Comparison of ENCODE assay signal across 25 mouse cellular contexts in the genomic region with DNA sequence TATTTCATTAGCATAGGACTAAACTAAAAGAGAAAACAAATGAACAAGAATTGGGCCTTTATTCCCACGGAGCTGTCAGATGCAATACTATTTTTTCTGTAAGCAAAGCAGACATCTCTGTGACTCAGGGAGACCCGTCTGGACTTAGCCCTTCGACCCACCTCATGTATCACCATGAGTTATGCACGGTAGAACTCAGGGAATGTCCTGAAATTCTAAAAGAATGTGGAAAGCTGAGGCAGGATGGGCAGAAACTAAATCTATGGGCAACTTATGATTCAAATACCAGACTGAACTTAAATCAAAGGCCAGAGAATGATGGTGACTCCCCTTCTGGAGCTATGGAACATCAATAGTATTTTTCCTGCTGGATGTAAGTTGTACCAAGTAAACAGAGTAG. TPM values are rescaled to one million over a fixed set of nuclear protein-coding genes. Genes with fewer than 3 reads are reported as not detected.
A peak's percentile ranks its signal among the peaks of the same experiment; 100 is the strongest.
DNase-seq lines count a peak whose midpoint lies in the region; TF ChIP-seq lines count a peak whose summit lies in the region.
"Had no signal": no experiment of that assay in that cellular context is flagged by ENCODE, and none has a peak within 500 bp of the region (broad histone marks: within the 10 kb centered on the region; RNA-seq: fewer than 3 reads in every experiment).

No protein-coding gene starts in this region.

- H3K4me1 ChIP-seq in embryonic fibroblast, embryonic 13.5 days (ENCODE audit: control insufficient read depth, insufficient read depth, low read length): peaks cover 3% of the 10 kb centered on the region

- H3K4me3 ChIP-seq in embryonic fibroblast, embryonic 13.5 days (ENCODE audit: insufficient read depth, low read length): no peak overlapping the region

- peak; percentile 76 for DNase-seq in 3T3-L1 (ENCODE audit: low read depth, low spot score)
- DNase-seq in Muller cell, postnatal 12 days (ENCODE audit: inconsistent ontology term): peak; percentile 52
- no peak for DNase-seq in layer of hippocampus, adult 18-20 months (ENCODE audit: low spot score in 2 of 2)
- no peak for DNase-seq in frontal cortex, postnatal 10 days (ENCODE audit: low spot score in 2 of 2)
- no peak for DNase-seq in frontal cortex, postnatal 14 days (ENCODE audit: low spot score in 2 of 2)
- DNase-seq: adrenal gland, adult 2 months; adrenal gland, adult 8-10 months; adrenal gland, postnatal 10 days; adrenal gland, postnatal 14 days; adrenal gland, postnatal 25 days; adrenal gland, postnatal 36 days; B cell, adult 2 months; cerebellum, adult 11 months; cerebellum, adult 11-12 months; cerebellum, adult 18-20 months; cerebellum, adult 2 months; cerebellum, adult 8-10 months had no signal

- no peak for TF ChIP-seq POLR2A in embryonic fibroblast, embryonic 13.5 days (IDR thresholded peaks at IDR 0.05; ENCODE audit: low read depth, low read length)

- H3K27ac ChIP-seq in embryonic fibroblast, embryonic 13.5 days (ENCODE audit: insufficient read depth, low read length): peak overlapping the region; percentile 92

- TF ChIP-seq CTCF in embryonic fibroblast, embryonic 13.5 days (IDR thresholded peaks at IDR 0.05; ENCODE audit: borderline replicate concordance, insufficient read depth, low read length): no peak

RNA-seq across cellular contexts. Expression of gene Emcn, which starts 8.3 kb away (rescaled TPM):
- 1.6 TPM in 1 of 2 replicates, not detected in the other for polyA plus RNA-seq in embryonic fibroblast, embryonic 13.5 days (2011; ENCODE audit: insufficient read length, low read depth, missing spikeins)
- total RNA-seq in layer of hippocampus, adult 18-20 months (2021): 1 to 10 TPM; 6.9 to 8.8 TPM
- total RNA-seq: CH12.LX, ES-E14, MEL had no signal
- polyA plus RNA-seq: C2C12; CD4-positive, CD25-positive, alpha-beta regulatory T cell, adult 4 months; G1E; Patski had no signal

Comparison
In these comparisons a context has a peak if more than half of its experiments do, and no peak if none do; other contexts are left out.
1. DNase-seq: peak in 3T3-L1 (single experiment) and Muller cell, postnatal 12 days (single experiment); none in layer of hippocampus, adult 18-20 months (0 of 2), frontal cortex, postnatal 10 days (0 of 2) and frontal cortex, postnatal 14 days (0 of 2).